Mouse (Mus musculus): Measurements from ENCODE around the gene Pagr1b. TPM values are rescaled to one million over a fixed set of nuclear protein-coding genes. Genes with fewer than 3 reads are reported as not detected.

Pagr1b gene
- 0.32 and 0.53 TPM in 2 replicates for polyA plus RNA-seq (2014; fragmentation: Nextera tagmentation; extraction: Ambion mirVana)

DNA sequence TGATC, at the start of gene Pagr1b:
Gene Pagr1b (minus strand): TSS at position 4 of the 5 bp plus-strand sequence.
- no peaks in the 10 kb centered on the region for H3K9me3 ChIP-seq (replicated peaks; ENCODE audit: control insufficient read depth, low read length)
- no peaks in the 10 kb centered on the region for H3K27me3 ChIP-seq (ENCODE audit: control insufficient read depth, insufficient read depth, low read length)
- H3K4me1 ChIP-seq (ENCODE audit: control insufficient read depth, insufficient read depth, low read length) = peaks cover 13% of the 10 kb centered on the region
- peak within 1 kb of the TSS; percentile 88 for H3K27ac ChIP-seq (replicated peaks; ENCODE audit: low read depth, low read length)
- DNase-seq (ENCODE audit: low spot score) (no peak), ATAC-seq (replicated peaks; ENCODE audit: insufficient number of reproducible peaks, low FRiP score, low TSS enrichment, low read depth) (no peak)
- peak within 1 kb of the TSS; percentile 85 for H3K4me2 ChIP-seq (ENCODE audit: low read depth, low read length)
- peak within 1 kb of the TSS; percentile 87 for H3K9ac ChIP-seq (replicated peaks; ENCODE audit: low read length)
- peaks cover 4% of the 10 kb centered on the region for H3K36me3 ChIP-seq (replicated peaks; ENCODE audit: control insufficient read depth, insufficient read depth, low read depth, low read length)
- peak within 1 kb of the TSS; percentile 66 for H3K4me3 ChIP-seq (ENCODE audit: low read depth, low read length)

GRCm38 (mm10) chr7:127065538-127065937, 49.3 kb upstream of the Pagr1b start:
- Histone ChIP-seq H3K4me3 (ENCODE audit: low read depth, low read length) (no peak overlapping the region), H3K27me3 (ENCODE audit: control insufficient read depth, insufficient read depth, low read length) (no peaks in the 10 kb centered on the region), H3K4me2 (ENCODE audit: low read depth, low read length) (no peak overlapping the region), H3K9me3 (replicated peaks; ENCODE audit: control insufficient read depth, low read length) (no peaks in the 10 kb centered on the region), H3K27ac (replicated peaks; ENCODE audit: low read depth, low read length) (no peak overlapping the region), H3K4me1 (ENCODE audit: control insufficient read depth, insufficient read depth, low read length) (no peaks in the 10 kb centered on the region), H3K9ac (replicated peaks; ENCODE audit: low read length) (no peak overlapping the region), H3K36me3 (replicated peaks; ENCODE audit: control insufficient read depth, insufficient read depth, low read depth, low read length) (no peaks in the 10 kb centered on the region)
- no peak for ATAC-seq (replicated peaks; ENCODE audit: insufficient number of reproducible peaks, low FRiP score, low TSS enrichment, low read depth)
- DNase-seq (ENCODE audit: low spot score) = no peak
- 87% methylated on average over 6 of the region's 6 CpGs for WGBS

DNA sequence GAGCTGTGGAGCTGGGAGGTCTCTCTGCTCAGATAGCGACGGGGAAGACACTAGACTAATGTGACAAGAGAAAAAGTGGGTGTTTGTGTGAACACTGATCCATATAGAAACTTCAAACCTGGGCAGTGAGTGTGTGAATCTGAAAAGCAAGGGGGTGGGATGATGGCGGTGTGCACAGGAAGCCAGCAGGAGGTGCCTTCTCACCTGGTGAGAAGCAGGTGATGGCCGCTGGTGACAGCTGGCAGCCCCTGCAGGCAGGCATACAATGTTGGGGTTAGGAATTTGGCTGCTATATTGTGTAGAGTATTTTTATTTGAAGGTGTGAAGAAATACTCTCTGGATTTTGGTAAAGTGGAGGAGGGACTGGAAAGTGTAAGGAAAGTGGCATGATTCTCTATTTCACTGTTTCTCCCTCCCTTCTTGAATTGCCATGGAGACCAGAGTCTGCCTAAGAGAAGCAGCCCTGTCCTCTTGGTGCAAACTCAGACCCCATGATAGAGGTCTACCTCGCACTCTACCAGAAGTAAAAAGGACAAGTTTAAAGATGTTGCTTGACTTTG, 38.8 kb upstream of the Pagr1b start:
- no peak overlapping the region for H3K4me3 ChIP-seq (ENCODE audit: low read depth, low read length)
- no peaks in the 10 kb centered on the region for H3K27me3 ChIP-seq (ENCODE audit: control insufficient read depth, insufficient read depth, low read length)
- H3K4me2 ChIP-seq (ENCODE audit: low read depth, low read length) = no peak overlapping the region
- 71% methylated on average over 5 of the region's 5 CpGs for WGBS
- ATAC-seq (replicated peaks; ENCODE audit: insufficient number of reproducible peaks, low FRiP score, low TSS enrichment, low read depth) (no peak), DNase-seq (ENCODE audit: low spot score) (no peak)
- H3K36me3 ChIP-seq (replicated peaks; ENCODE audit: control insufficient read depth, insufficient read depth, low read depth, low read length) = no peaks in the 10 kb centered on the region
- H3K4me1 ChIP-seq (ENCODE audit: control insufficient read depth, insufficient read depth, low read length) = no peaks in the 10 kb centered on the region
- H3K27ac ChIP-seq (replicated peaks; ENCODE audit: low read depth, low read length) = no peak overlapping the region
- no peaks in the 10 kb centered on the region for H3K9me3 ChIP-seq (replicated peaks; ENCODE audit: control insufficient read depth, low read length)
- H3K9ac ChIP-seq (replicated peaks; ENCODE audit: low read length) = no peak overlapping the region

DNA sequence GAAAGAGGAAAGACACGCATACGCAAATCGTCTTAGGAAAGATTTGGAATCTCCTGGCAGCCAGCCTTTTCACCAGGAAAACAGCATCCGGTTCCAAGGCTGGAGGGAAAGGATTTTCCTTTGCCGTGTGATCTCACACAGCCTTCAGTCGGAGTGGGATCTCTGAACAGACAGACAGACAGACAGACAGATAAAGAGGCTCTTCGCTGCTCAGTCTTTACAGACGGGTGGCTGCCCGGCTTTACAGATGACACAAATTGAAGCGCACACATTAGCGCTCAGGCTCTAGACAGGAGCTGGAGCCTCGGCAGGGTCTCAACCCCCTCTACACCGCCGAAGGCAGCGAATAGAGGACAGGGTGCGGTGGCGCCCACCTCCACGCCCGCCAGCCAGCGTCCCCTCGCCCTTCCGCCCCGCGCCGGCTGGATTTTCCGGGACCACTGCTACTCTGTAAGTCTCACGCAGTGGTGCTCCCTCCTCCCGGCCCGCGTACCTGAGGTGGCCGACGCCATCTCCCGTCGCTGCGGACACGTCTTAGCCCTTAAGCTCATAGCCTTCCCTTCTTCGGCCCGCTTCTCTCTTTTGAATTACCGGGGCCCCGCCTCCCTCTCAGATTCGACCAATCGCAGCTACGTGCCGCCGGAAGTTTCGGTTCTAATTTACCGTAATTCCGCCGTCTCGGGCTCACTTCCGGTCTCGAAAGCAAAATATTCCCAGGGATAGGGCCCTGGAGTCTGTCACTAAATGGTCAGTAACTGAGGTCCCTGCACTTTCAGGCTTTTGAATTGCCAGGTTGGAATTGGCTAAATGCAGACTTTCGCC, 25.8 kb upstream of the Pagr1b start, which contains the start of gene Kif22:
Gene Kif22 (minus strand): TSS at position 621 of the 822 bp plus-strand sequence.
- H3K27ac ChIP-seq (replicated peaks; ENCODE audit: low read depth, low read length) = 0 out of 2 replicates have a peak within 1 kb of the TSS, but pooled peaks have one; percentile 14
- peak; percentile 95 for DNase-seq (ENCODE audit: low spot score)
- H3K27me3 ChIP-seq (ENCODE audit: control insufficient read depth, insufficient read depth, low read length) = no peaks in the 10 kb centered on the region
- H3K4me3 ChIP-seq (ENCODE audit: low read depth, low read length) = peak within 1 kb of the TSS; percentile 84
- no peaks in the 10 kb centered on the region for H3K4me1 ChIP-seq (ENCODE audit: control insufficient read depth, insufficient read depth, low read length)
- peak; percentile 84 for ATAC-seq (replicated peaks; ENCODE audit: insufficient number of reproducible peaks, low FRiP score, low TSS enrichment, low read depth)
- H3K9me3 ChIP-seq (replicated peaks; ENCODE audit: control insufficient read depth, low read length) = no peaks in the 10 kb centered on the region
- H3K4me2 ChIP-seq (ENCODE audit: low read depth, low read length) = peak within 1 kb of the TSS; percentile 59
- no peaks in the 10 kb centered on the region for H3K36me3 ChIP-seq (replicated peaks; ENCODE audit: control insufficient read depth, insufficient read depth, low read depth, low read length)
- H3K9ac ChIP-seq (replicated peaks; ENCODE audit: low read length) = peak within 1 kb of the TSS; percentile 85
- WGBS = under 1% methylated on average over 53 of the region's 53 CpGs

DNA sequence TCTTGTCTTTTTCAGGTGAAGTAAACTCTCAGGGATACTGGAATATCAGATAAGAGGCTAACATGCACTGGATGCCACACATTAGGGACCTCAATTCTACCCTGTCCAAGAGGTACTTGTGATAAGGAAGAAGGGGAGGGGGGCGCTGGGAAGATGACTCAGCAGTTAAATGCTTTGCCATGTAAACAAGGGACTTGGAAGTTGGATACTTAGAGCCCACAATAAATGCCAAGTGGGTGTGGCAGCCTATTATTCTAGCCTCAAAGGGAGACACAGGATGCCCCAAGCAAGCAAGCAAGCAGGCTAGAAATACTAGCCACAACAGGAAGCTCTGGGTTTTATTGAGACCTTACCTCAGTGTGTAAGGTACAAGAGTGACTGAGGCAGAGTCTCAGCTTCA, 15.0 kb upstream of the Pagr1b start:
- H3K4me2 ChIP-seq (ENCODE audit: low read depth, low read length) = no peak overlapping the region
- peaks cover 11% of the 10 kb centered on the region for H3K36me3 ChIP-seq (replicated peaks; ENCODE audit: control insufficient read depth, insufficient read depth, low read depth, low read length)

DNA sequence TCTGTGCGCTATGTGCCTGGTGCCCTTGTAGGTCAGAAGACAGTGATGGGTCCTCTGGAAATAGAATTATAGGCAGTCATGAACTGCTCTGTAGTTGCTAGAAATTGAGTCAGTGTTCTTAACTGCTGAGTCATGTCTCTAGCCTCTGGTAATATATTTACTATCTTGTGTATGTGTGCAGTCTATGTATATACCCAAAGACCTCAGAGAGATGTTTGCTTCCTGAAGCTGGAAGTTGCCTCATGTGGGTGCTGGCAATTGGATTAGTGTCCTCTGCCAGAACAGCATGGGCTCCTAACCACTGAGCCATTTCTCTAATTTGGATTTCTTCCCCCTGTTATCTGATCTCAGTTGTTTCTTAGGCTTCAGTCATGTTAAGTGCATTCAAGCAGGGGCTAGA, 13.9 kb upstream of the Pagr1b start:
- Histone ChIP-seq H3K4me1 (ENCODE audit: control insufficient read depth, insufficient read depth, low read length) (peaks cover 4% of the 10 kb centered on the region), H3K27ac (replicated peaks; ENCODE audit: low read depth, low read length) (no peak overlapping the region), H3K9me3 (replicated peaks; ENCODE audit: control insufficient read depth, low read length) (no peaks in the 10 kb centered on the region), H3K36me3 (replicated peaks; ENCODE audit: control insufficient read depth, insufficient read depth, low read depth, low read length) (peaks cover 11% of the 10 kb centered on the region), H3K27me3 (ENCODE audit: control insufficient read depth, insufficient read depth, low read length) (no peaks in the 10 kb centered on the region), H3K4me3 (ENCODE audit: low read depth, low read length) (no peak overlapping the region), H3K9ac (replicated peaks; ENCODE audit: low read length) (no peak overlapping the region), H3K4me2 (ENCODE audit: low read depth, low read length) (no peak overlapping the region)
- no peak for DNase-seq (ENCODE audit: low spot score)
- ATAC-seq (replicated peaks; ENCODE audit: insufficient number of reproducible peaks, low FRiP score, low TSS enrichment, low read depth) = no peak
- WGBS = 93% methylated on average over 1 of the region's 1 CpGs

More for the DNA sequence above, 15.0 kb upstream of the Pagr1b start:
- DNase-seq (ENCODE audit: low spot score) (no peak), ATAC-seq (replicated peaks; ENCODE audit: insufficient number of reproducible peaks, low FRiP score, low TSS enrichment, low read depth) (no peak)
- peaks cover 4% of the 10 kb centered on the region for H3K4me1 ChIP-seq (ENCODE audit: control insufficient read depth, insufficient read depth, low read length)
- no peaks in the 10 kb centered on the region for H3K9me3 ChIP-seq (replicated peaks; ENCODE audit: control insufficient read depth, low read length)
- 84% methylated on average over 1 of the region's 1 CpGs for WGBS
- H3K4me3 ChIP-seq (ENCODE audit: low read depth, low read length) = no peak overlapping the region
- H3K27ac ChIP-seq (replicated peaks; ENCODE audit: low read depth, low read length) = no peak overlapping the region
- no peak overlapping the region for H3K9ac ChIP-seq (replicated peaks; ENCODE audit: low read length)
- no peaks in the 10 kb centered on the region for H3K27me3 ChIP-seq (ENCODE audit: control insufficient read depth, insufficient read depth, low read length)

- peak overlapping the region; percentile 53 for H3K27ac ChIP-seq (replicated peaks; ENCODE audit: low read depth, low read length)
- H3K4me2 ChIP-seq (ENCODE audit: low read depth, low read length) = peak overlapping the region; percentile 32
- H3K36me3 ChIP-seq (replicated peaks; ENCODE audit: control insufficient read depth, insufficient read depth, low read depth, low read length) = peaks cover 12% of the 10 kb centered on the region
- H3K9ac ChIP-seq (replicated peaks; ENCODE audit: low read length) = peak overlapping the region; percentile 51
- no peaks in the 10 kb centered on the region for H3K9me3 ChIP-seq (replicated peaks; ENCODE audit: control insufficient read depth, low read length)
- DNase-seq (ENCODE audit: low spot score) (no peak), ATAC-seq (replicated peaks; ENCODE audit: insufficient number of reproducible peaks, low FRiP score, low TSS enrichment, low read depth) (no peak)
- H3K4me3 ChIP-seq (ENCODE audit: low read depth, low read length) = peak overlapping the region; percentile 99
- H3K27me3 ChIP-seq (ENCODE audit: control insufficient read depth, insufficient read depth, low read length) = no peaks in the 10 kb centered on the region
- WGBS = 71% methylated on average over 8 of the region's 8 CpGs
- H3K4me1 ChIP-seq (ENCODE audit: control insufficient read depth, insufficient read depth, low read length) = peaks cover 15% of the 10 kb centered on the region
Measured at GRCm38 (mm10) chr7:127027885-127028284, 11.6 kb upstream of the Pagr1b start.

DNA sequence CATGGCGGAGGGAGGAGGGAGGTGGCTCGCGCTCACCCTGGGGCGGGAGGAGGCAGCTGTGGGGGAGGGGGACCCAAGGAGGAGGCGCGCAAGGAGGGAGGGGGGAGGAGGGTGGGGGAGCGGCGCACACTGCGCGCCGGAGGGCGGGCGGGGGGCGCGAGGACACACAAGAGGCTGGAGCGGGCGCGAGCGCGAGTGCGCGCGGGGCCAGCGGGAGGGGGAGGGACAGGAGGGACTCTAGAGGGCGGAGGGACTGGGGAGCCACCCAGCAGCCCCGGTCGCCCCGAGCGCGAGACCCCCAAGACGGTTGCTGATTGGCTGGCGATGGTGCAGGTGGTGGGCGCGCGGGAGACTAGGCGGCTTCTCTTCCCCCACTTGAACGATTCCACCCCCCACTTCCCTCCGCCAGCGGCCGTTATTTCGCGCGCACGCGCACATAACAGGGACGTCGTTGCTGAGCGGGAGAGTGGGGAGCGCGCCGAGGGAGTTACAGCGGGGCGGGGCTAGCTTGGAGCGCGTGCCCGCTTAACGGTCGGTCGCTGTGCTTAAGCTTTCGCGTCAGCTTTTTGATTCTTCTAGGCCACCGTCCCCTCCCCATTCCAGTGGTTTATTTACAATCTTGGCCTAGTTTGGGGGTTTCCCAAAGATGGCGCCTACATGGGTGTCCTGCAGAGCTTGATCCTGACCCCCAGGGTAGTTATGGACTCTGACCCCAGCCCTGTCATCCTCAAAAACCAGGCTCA, 10.9 kb upstream of the Pagr1b start, which contains the start of gene Maz:
Gene Maz (minus strand): TSS at position 54 of the 743 bp plus-strand sequence.
- Histone ChIP-seq H3K4me1 (ENCODE audit: control insufficient read depth, insufficient read depth, low read length) (peaks cover 16% of the 10 kb centered on the region), H3K9ac (replicated peaks; ENCODE audit: low read length) (peak within 1 kb of the TSS; percentile 100), H3K4me3 (ENCODE audit: low read depth, low read length) (peak within 1 kb of the TSS; percentile 99), H3K27me3 (ENCODE audit: control insufficient read depth, insufficient read depth, low read length) (no peaks in the 10 kb centered on the region), H3K27ac (replicated peaks; ENCODE audit: low read depth, low read length) (peak within 1 kb of the TSS; percentile 98), H3K4me2 (ENCODE audit: low read depth, low read length) (peak within 1 kb of the TSS; percentile 97), H3K36me3 (replicated peaks; ENCODE audit: control insufficient read depth, insufficient read depth, low read depth, low read length) (peaks cover 6% of the 10 kb centered on the region), H3K9me3 (replicated peaks; ENCODE audit: control insufficient read depth, low read length) (no peaks in the 10 kb centered on the region)
- ATAC-seq (replicated peaks; ENCODE audit: insufficient number of reproducible peaks, low FRiP score, low TSS enrichment, low read depth) (peak; percentile 85), DNase-seq (ENCODE audit: low spot score) (peak; percentile 100)
- WGBS = 1% methylated on average over 56 of the region's 63 CpGs
